Mouse (Mus musculus): ENCODE results near the gene Sumo1. TPM values are rescaled to one million over a fixed set of nuclear protein-coding genes. Genes with fewer than 3 reads are reported as not detected.

Sumo1 gene
- total and polyA plus RNA-seq, 3 experiments, result 122 to 505 (median 296) TPM

DNA sequence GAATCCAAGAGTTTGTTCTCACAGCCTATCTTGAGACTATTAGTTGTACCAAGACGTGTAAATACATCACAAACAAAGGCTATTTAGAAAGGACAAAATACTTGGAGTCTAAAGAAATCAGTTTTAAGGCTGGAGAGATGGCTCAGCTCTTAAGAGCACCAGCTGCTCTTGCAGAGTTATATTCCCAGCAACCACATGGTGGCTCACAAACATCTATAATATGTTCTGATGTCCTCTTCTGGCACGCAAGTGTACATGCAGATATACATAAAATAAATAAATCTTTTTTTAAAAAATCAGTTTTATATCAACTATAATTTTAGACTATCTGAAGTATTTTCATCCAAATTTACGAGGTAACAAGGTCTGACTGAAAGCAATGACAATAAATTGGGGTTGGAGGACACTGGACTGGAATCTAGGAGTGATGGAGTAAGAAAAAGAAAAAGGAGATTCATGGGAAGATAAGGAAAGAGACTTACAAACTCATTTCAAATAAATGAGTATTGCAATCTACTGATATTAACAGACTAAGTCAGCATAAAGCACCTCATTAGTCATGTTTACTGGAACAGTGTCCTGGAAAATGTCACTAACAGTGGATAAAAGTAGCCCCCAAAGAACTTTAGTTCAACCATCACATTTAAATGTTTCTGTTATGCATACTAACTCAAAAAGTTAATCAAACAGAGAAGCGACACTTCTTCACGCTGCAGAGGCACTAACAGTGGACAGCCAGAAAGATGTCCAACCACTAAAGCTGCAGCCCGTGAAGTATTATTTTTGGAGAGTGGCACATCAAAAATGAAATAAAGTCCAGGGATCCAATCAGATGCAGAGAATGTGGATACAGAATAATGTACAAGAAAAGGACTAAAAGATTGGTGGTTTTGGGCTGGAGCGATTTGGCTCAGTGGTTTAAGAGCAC, 14.1 kb downstream of the Sumo1 start:
- Histone ChIP-seq H3K79me2 (replicated peaks; ENCODE audit: control insufficient read depth, extremely low read depth, insufficient read depth, poor library complexity, severe bottlenecking) (peaks cover 68% of the 10 kb centered on the region), H3K36me3 (replicated peaks in 1 of 2; ENCODE audit: control insufficient read depth in 1 of 2, insufficient read depth in 1 of 2, low read length in 1 of 2) (peaks cover 20 to 63% of the 10 kb centered on the region in 2 experiments), H3K27me3 (replicated peaks) (no peaks in the 10 kb centered on the region), H3K9ac (ENCODE audit: insufficient read depth, low read depth) (no peak overlapping the region), H3K4me2 (ENCODE audit: insufficient read depth, low read depth, poor library complexity, severe bottlenecking) (no peak overlapping the region), H3K9me3 (replicated peaks; ENCODE audit: low read length) (no peaks in the 10 kb centered on the region), H3K4me1 (ENCODE audit: control insufficient read depth in 1 of 2, insufficient read depth in 2 of 2) (no peaks in the 10 kb centered on the region), H3K27ac (ENCODE audit: insufficient read depth, low read depth) (no peak overlapping the region), H3K4me3 (replicated peaks in 1 of 3; ENCODE audit: low read depth in 2 of 3, low read length in 2 of 3, poor library complexity in 1 of 3) (no peak overlapping the region)
- dilution Hi-C loops (cut with MboI; ENCODE audit: extremely low pct_ligation_motif_present, extremely low pct_unique_long_range_greater_than_20kb, low sequenced_read_pairs) (no loop called here), in situ Hi-C loops (cut with MboI; ENCODE audit: low pct_ligation_motif_present, low pct_unique_long_range_greater_than_20kb, low sequenced_read_pairs) (no loop called here)
- peak in 1 of 2 experiments; percentile 40; a peak in 2 of 4 replicates for TF ChIP-seq CTCF (conservative IDR thresholded peaks at IDR 0.05 in 1 of 2, IDR thresholded peaks at IDR 0.05 in 1 of 2; ENCODE audit: low read depth in 2 of 2, low read length in 2 of 2)
- TF ChIP-seq TBP (conservative IDR thresholded peaks at IDR 0.05; ENCODE audit: low read depth, low read length), result no peak
- DNase-seq (ENCODE audit: extremely low read depth), result no peak

DNA sequence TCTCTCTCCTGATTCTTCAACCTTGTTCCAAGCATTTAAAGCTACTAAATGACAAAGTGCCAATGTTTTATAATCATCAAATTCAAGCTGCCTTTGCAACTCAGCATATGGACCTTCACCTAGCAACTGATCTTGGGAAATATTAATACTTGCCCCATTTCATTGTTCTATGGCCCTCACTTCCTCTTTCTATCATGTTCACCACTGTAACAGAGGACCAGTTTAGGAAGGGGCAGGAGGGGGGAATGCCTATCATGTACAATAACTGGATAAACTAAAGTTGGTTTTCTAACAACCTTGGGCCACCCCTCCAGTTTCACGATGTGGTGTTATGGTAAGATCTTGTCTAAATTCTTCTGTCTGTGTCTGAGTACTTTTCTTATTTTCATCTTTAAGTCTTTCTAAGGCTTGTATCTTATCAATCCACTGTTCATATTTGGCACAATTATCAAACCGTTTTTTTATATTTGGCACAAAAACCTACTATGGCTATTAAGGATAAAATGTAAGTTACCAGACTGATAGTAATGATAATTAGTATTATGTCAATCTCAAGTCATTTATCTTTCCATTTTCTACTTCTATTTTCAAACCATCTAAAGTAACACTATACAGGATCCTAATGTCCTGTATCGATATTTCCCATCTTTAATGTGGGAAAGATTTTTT, 17.3 kb downstream of the Sumo1 start:
- Histone ChIP-seq H3K4me2 (ENCODE audit: insufficient read depth, low read depth, poor library complexity, severe bottlenecking) (no peak overlapping the region), H3K27ac (ENCODE audit: insufficient read depth, low read depth) (no peak overlapping the region), H3K79me2 (replicated peaks; ENCODE audit: control insufficient read depth, extremely low read depth, insufficient read depth, poor library complexity, severe bottlenecking) (peaks cover 38% of the 10 kb centered on the region), H3K4me1 (ENCODE audit: control insufficient read depth in 1 of 2, insufficient read depth in 2 of 2) (no peaks in the 10 kb centered on the region), H3K36me3 (replicated peaks in 1 of 2; ENCODE audit: control insufficient read depth in 1 of 2, insufficient read depth in 1 of 2, low read length in 1 of 2) (peaks cover 27 to 71% of the 10 kb centered on the region in 2 experiments), H3K9ac (ENCODE audit: insufficient read depth, low read depth) (no peak overlapping the region), H3K27me3 (replicated peaks) (no peaks in the 10 kb centered on the region), H3K4me3 (replicated peaks in 1 of 3; ENCODE audit: low read depth in 2 of 3, low read length in 2 of 3, poor library complexity in 1 of 3) (no peak overlapping the region), H3K9me3 (replicated peaks; ENCODE audit: low read length) (no peaks in the 10 kb centered on the region)
- DNase-seq (ENCODE audit: extremely low read depth), result no peak
- dilution Hi-C loops (cut with MboI; ENCODE audit: extremely low pct_ligation_motif_present, extremely low pct_unique_long_range_greater_than_20kb, low sequenced_read_pairs) (no loop called here), in situ Hi-C loops (cut with MboI; ENCODE audit: low pct_ligation_motif_present, low pct_unique_long_range_greater_than_20kb, low sequenced_read_pairs) (no loop called here)
- TF ChIP-seq MAZ (IDR thresholded peaks at IDR 0.05; ENCODE audit: low read depth, low read length) (no peak), JUN (IDR thresholded peaks at IDR 0.05; ENCODE audit: insufficient read depth, low read depth, low read length) (no peak), NELFE (IDR thresholded peaks at IDR 0.05; ENCODE audit: low read depth, low read length) (no peak), IRF4 (IDR thresholded peaks at IDR 0.05; ENCODE audit: low read depth, low read length) (no peak), ELF1 (IDR thresholded peaks at IDR 0.05; ENCODE audit: low read depth, low read length) (no peak), USF1 (IDR thresholded peaks at IDR 0.05; ENCODE audit: low read depth, low read length) (no peak), MEF2A (IDR thresholded peaks at IDR 0.05; ENCODE audit: borderline replicate concordance, low read depth, low read length) (no peak), ETS1 (conservative IDR thresholded peaks at IDR 0.05; ENCODE audit: low read depth, low read length) (no peak)
